Mouse (Mus musculus): ENCODE data around the gene Gm12394.

- TF ChIP-seq CTCF (IDR thresholded peaks at IDR 0.05; ENCODE audit: low read depth) (no peak), EP300 (optimal IDR thresholded peaks at IDR 0.05) (no peak)
Measured at GRCm38 (mm10) chr4:42877657-42878056, 21.1 kb upstream of the Gm12394 start.

Data from stomach, postnatal 0 days (tissue).